Mouse (Mus musculus): ENCODE data around the gene Zfp697.
"Not testable (repeated sequence)": the region's sequence is repeated elsewhere in the genome, so short reads cannot be mapped to it uniquely, and the experiment has no call there.

DNA sequence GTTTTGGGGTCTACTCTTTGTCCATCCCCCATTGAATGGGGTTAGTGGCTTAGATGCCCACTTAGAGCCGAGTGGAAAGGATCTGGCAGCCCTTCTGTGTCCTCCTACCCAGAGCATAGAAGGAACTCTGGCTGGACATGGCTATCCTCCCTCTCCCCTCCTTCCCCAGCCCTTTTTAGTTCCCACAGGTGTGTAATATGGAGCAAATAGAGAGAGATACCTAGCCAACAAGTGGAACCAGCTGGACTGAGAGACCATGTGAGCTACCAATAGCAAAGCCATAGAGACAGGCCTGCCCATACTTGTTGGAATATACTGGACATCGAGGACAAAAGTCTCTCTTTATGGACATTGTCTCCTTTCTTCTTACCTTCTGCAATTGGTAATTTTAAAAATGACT, 185.5 kb downstream of the Zfp697 start:
- not testable (repeated sequence) for TF ChIP-seq POLR2A, CTCF (IDR thresholded peaks at IDR 0.05; ENCODE audit: extremely low read depth, insufficient read depth, low read length)
